Mouse (Mus musculus): ENCODE data around the gene Gm49333.
A peak's percentile ranks its signal among the peaks of the same experiment; 100 is the strongest.

Gene Gm49333

DNA sequence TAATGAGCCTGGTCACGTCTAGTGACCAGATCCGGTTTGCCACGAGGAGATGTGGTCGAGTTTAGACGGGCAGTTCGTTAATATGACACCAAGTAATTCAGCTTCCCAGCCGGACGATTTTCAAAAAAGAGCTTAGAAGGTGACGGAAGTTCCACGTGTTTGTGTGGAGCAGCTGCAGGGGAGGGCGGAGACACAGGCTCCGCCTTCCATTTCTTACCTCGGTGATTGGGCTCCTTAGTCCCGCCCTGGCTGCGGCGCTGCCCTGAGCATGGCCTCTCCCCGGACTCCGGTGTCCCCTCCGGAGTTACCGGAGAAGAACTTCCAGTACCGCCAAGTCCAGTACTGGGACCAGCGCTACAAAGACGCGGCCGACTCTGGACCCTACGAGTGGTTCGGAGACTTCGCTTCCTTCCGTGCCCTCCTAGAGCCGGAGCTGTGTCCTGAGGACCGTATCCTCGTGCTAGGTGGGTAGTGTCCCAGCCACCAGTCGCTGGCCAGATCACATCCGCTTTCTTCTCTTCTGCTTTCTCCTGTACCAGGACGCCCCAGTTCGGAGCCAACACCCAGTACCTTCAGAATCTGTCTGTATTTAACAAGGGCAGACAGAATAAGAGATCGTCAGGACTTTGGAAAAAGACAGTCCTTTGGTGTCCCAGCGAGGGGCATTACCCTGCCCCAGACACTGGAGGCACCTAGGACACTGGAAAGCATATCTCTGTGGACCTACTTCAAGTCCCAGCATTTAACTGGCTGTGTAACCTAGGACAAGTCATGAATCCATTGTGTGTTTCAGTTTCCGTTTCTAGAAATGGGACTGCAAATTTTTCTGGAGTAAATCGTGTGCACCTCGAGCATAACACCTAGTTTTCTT, at the start of gene Gm49333, which contains the start of the genes Eef1akmt4 and Alg3:
Gene Gm49333 (plus strand): TSS at position 254 of the 871 bp plus-strand sequence.
Gene Eef1akmt4 (plus strand): TSS at position 237 of the 871 bp plus-strand sequence.
Gene Alg3 (minus strand): TSS at position 379 of the 871 bp plus-strand sequence.
- peak; percentile 83 to 89 for DNase-seq (ENCODE audit: low spot score in 2 of 2)

DNA sequence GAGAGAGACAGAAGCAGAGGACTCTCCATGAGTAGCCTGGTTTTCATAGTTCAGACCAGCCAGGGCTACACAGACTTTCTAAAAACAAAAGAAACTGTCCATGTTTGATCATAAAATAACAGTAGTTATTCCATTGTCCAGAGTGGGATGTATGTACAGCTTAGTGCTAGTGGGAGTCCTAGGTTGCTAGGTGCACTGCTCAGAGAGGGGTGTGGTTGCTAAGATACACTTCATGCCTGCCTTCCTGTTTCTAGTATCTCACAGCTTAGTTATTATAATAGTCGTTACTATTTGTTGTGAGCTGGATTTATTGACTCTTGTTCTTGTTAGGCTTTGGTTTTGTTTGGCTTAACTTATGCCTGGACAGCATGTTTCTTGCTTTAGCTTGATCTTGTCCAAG, 46.3 kb upstream of the Gm49333 start:
- no peak for DNase-seq (ENCODE audit: low spot score in 2 of 2)

DNA sequence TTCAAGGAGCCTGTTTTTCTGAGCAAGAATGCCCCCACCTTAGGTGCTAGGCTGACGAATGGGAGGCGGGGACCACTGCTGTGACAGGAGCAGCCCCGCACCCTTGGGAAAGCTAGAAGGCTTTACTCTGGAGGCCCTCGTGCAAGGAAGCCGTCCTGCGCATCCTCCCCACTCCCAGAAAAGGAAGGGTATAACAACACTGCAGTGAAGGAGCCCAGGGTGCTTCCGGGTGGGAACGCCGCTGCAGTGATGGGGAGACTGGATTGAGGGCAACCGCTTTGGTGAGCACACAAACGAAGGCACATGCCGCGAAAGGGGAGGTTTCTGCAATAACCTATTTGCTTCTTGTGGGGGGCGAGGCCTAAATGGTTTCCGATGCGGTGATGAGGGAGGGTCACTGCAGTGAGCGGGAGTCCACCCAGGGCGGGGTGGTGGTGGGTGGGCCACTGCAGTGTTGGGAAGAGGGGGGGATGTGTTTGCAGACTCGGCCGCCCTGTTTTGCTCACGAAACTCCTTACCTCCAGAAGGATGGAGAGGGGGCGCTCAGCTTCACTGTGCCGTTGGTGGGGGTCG, 22.0 kb upstream of the Gm49333 start, which contains the start of gene Vwa5b2:
Gene Vwa5b2 (plus strand): TSS at position 106 of the 573 bp plus-strand sequence.
- DNase-seq (ENCODE audit: low spot score in 2 of 2), result no peak

DNA sequence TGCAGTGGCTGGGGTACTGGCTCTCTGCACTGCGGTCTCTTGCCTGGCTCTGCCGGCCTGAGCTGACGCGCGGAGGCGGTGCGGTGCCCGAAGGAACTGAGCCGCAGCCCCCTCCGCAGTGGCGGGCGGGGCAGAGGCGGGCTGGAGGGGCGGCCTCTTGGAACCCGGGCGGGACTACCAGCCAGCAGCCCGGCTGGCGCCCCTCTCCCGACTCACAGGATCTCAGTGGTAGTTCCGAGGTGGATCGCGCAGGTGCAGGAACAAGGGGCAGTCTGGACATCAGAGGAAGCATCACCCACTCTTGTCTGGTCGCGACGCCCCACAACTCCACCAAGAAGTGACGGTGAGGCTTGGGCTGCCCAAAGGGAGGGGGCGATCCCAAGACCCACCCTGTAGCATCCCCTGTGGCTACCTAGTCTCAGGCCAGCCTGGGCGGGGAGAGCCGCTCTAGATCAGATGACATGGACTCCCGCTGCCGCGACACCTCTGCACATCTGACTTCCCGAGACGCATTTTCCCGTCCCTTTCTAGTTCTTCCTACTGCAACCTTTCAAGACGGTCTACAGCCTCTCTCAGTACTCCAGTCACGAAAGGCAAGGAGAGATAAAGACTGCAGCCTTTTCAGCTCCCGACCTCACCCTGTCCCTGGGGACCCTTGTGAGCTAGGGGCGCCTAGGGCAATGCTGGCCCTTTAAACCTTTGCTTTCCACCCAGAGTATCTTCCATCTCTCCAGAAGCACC, 21.3 kb upstream of the Gm49333 start:
- peak in 1 of 2 experiments; percentile 59 for DNase-seq (ENCODE audit: low spot score in 2 of 2)

GRCm38 (mm10) chr16:20590680-20591038, 20.8 kb upstream of the Gm49333 start:
- no peak for DNase-seq (ENCODE audit: low spot score in 2 of 2)

DNA sequence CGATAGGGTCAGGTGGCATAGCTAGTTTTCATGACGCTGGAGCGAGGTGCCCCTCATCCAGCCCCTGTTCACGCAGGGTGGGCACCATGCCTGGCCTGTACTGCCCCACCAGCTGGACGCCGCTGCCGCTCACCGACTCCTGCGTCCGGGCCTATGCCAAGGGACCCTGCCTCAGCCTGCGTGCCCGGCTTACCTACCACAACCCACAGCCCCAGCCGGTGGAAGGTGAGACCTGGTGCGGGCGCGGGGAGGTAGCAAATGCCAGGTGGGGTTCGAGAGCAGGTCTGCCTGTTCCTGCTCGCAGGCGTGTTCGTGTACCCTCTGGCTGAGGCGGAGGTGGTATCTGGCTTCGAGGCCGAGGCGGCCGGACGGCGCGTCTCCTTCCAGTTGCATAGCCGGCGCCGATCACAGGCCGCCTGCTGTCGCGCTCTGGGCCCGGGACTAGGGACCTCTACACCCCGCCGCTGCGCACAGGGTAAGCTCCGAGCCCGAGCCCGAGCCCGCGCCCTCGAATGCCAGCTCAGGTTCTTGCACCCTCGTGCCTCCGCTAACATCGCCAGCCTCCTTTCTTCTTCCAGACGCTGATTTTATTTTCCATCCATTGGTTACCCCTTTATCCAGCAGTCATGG, 20.2 kb upstream of the Gm49333 start:
- peak in 1 of 2 experiments; percentile 63 for DNase-seq (ENCODE audit: low spot score in 2 of 2)

GRCm38 (mm10) chr16:20595060-20595673, 16.2 kb upstream of the Gm49333 start:
- no peak for DNase-seq (ENCODE audit: low spot score in 2 of 2)

DNA sequence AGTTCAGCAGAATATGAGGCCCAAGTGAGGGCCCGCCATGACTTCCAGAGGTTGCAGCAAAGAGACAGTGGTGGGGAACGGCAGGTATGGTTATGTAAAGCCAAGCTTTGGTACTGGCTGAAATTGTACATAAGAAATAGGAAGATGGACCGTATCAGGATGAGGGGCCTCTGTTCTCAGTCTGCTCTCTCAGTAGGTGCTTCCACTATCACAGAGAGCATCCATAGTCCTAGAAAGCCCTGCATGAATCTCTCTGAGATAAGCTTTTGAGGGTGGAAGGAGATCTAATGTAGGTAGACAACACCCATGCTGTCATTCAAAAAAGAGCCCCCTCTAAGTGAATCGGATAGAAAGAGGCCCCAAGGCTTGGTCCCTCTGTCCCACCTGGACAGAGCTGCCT, 15.7 kb upstream of the Gm49333 start:
- no peak for DNase-seq (ENCODE audit: low spot score in 2 of 2)

GRCm38 (mm10) chr16:20596687-20597441, 14.5 kb upstream of the Gm49333 start:
- DNase-seq (ENCODE audit: low spot score in 2 of 2), result no peak

GRCm38 (mm10) chr16:20600511-20600910, 10.9 kb upstream of the Gm49333 start:
- DNase-seq (ENCODE audit: low spot score in 2 of 2), result no peak

DNA sequence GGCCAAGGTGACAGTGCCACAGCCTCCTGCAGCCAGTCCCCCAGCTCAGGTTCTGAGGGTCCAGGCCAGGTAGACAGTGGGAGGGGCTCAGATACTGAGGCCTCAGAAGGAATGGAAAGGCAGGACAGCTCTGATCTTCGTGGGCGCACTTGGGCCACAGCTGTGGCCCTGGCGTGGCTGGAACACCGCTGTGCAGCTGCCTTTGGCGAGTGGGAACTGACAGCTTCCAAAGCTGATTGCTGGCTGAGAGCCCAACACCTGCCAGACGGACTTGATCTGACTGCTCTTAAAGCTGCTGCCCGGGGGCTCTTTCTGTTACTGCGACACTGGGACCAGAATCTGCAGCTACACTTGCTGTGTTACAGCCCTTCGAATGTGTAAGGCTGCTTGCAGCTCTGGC, 6.7 kb upstream of the Gm49333 start:
- no peak for DNase-seq (ENCODE audit: low spot score in 2 of 2)

DNA sequence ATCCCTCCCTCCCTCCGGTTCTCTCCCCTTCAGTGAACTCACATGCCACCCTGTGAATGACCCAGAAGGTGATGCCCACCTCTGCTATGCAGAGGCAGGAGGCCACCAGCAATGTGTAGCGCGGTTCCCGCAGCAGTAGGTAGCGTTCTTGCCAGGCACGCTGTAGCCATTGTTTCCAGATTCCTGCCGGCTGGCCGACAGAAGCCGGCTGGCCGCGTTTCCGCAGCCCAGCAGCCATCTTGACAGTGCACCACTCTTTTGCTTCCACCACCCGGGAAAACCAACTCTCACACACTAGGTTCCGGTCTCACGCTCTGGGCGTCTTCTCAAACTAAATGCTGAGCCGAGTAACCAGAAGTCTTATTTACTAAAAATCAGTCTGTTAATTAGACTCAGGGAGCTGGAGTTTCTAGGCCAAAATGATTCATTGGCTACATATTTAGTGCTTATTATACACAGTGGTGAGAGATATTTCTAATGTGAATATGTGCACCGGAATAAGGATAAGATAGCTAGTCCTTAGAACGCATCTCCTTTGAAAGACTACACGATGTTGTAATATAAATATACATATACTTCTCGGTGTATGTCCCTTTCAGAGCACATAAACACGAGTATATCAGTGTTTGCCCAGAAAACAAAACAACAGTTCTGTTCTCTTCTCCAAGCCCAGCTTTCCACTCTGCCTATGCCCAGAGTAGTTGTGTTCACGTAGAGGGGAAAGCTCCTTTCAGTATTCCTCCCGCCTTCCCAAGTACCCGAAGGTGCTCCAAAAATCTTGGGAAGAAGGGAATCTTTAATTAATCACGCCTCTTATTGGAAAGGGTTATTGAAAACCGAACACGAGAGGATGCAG, 681 bp upstream of the Gm49333 start:
- peak; percentile 76 to 85 for DNase-seq (ENCODE audit: low spot score in 2 of 2)

DNA sequence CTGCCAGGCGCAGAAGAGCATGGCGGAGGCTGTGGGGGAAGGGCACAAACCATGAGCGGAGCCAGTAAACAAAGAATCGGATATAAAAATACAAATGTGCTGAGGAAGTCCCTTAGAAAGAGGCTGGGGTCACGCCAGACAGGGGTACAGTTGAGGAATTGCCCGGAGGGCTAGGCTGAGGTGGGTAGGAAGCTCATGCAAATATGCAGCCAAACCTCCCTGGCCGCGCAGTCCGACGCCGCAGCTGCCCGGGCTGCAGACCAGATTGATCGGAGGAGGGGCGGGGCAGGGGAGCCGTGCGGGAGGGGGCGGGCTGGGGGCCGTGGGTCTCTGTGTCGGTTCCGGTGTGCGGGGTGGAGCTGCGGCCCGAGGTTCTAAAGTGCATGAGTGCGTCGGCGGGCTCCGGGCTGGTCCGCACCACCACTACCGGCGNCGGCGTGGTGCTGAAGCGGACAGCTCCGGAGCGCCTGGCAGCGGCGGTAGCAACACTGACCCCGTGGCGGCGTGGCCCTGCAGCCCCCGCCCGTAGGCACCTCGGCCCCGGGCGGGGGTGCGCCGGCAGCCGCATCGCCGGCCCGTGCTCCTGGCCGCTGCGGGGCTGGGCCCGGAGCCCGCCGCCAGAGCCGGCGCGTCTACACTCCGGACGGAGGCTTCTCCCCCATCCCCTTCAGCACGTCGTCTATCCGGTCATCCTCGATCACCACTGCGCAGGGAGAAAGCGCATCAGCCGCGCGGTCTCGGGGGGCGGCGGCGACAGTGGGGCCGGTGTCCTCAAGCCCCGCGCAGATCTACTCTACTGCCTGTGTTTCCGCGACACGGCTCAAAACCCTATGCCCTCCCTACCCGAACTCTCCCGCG, 8.4 kb downstream of the Gm49333 start:
- DNase-seq (ENCODE audit: low spot score in 2 of 2), result no peak

DNA sequence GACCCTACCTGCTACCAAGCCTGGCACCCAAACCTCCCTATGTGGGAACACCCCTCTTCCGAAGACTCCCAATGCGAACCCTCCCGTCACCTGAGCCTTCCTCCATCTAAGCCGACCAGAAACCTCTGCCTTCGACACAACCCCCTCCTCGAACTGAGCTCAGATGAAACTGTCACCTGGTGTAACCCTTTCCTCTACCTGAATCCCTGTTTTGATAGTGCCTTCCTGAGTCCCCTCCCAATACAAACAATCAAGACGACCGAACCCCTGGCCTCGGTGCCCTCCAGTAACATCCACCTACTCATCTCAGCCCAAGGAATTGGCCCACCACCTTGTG, 9.0 kb downstream of the Gm49333 start:
- no peak for DNase-seq (ENCODE audit: low spot score in 2 of 2)

DNA sequence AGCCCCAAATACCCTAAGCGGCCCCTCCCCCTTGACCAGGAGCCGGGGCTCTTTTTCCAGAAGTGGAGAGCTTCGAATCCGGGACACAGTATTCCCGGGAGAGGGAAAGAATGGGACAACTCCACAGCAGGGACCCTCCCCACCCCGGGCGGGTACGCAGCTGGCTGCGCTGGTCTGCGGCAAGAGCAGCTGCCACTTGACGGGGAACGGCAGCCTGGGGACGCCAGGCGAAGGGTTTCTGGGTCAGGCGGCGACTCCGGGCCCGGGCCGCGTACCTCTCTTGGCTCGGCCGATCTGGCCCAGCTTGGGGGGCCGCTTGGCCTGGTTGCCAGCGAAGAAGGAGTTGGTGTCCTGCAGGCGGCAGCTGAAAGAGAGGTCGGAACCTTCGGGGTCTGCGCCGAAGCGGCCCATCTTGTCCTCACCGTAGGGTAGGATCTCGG, 9.4 kb downstream of the Gm49333 start:
- peak in 1 of 2 experiments; percentile 73 for DNase-seq (ENCODE audit: low spot score in 2 of 2)

DNA sequence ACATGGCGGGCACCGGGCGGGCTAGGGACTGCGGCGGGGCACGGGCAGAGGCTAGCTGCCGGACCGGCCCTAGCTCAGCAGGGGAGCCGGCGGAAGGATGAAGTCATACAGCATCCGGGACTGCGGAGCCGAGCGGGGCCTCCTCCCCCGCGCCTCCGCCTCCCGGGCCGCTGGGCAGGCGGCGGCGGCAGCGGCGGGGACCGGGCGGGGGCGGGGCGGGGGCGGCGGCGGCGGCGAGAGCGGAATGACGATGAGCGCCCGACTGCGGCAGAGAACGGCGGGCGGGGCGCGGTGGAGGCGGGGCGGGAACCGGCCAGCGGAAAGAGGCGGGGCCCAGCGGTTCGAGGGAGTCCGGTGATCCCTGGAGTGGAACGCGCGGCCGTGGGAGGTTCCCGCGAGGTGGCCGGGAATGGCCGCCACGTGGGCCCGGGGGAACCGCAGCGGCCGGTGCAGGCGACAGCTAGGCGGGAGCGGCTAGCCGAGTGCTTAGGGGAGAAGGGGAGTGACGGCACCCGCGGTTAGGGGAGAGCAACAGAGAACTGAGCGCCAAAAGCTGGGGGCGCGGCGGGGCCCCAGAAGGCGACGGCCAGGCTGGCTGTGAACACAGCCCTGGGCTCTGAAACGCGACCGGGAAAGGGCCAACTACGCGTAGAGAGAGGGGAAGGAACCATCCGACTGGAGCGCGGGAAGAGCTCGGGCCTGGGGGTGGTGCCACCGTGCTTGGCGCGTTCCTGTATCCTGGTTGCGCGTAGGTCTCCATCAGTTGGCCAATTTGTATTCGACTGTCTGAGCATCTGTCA, 10.0 kb downstream of the Gm49333 start, which contains the start of gene Camk2n2:
Gene Camk2n2 (minus strand): TSS at position 97 of the 800 bp plus-strand sequence.
- peak; percentile 59 to 76 for DNase-seq (ENCODE audit: low spot score in 2 of 2)

DNA sequence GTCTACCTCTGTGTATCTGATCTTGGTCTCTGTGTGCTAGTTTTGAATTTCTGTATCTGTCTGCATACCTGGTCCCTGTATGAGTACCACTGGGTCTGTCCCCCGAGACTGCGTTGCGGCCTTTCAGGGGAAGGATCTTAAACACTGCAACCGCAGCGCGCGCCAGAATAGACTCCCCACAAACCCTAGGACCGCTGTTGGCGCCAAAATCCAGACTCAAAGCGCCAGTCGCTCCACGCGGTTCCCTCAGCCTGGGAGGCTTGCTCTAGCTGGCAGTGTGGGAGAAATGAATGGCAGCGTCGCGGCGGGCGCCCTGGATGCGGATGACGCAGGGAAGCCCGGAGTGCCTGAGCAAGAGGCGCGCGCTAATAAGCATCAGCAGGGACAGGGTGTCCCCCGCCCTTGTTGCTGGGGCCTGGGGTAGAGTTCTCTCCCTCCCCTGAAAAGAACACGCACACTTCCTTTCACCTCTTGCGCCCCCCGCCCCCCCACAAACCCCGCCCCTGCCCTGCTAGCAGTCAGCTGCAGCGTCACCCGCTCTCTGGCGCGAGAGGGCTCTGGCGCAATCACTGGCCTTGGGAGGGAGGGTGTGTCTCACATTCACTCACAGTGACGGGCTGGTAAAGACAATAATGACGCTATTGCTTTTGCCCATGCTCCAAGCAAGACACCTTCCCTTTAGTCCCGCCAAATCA, 10.7 kb downstream of the Gm49333 start:
- peak; percentile 40 to 69 for DNase-seq (ENCODE audit: low spot score in 2 of 2)
